Mouse (Mus musculus): ENCODE results near the gene Mob3a. TPM values are rescaled to one million over a fixed set of nuclear protein-coding genes. Genes with fewer than 3 reads are reported as not detected.

The Mob3a gene
- polyA plus RNA-seq, 1 experiment from 2014 or later: 27.4 TPM

DNA sequence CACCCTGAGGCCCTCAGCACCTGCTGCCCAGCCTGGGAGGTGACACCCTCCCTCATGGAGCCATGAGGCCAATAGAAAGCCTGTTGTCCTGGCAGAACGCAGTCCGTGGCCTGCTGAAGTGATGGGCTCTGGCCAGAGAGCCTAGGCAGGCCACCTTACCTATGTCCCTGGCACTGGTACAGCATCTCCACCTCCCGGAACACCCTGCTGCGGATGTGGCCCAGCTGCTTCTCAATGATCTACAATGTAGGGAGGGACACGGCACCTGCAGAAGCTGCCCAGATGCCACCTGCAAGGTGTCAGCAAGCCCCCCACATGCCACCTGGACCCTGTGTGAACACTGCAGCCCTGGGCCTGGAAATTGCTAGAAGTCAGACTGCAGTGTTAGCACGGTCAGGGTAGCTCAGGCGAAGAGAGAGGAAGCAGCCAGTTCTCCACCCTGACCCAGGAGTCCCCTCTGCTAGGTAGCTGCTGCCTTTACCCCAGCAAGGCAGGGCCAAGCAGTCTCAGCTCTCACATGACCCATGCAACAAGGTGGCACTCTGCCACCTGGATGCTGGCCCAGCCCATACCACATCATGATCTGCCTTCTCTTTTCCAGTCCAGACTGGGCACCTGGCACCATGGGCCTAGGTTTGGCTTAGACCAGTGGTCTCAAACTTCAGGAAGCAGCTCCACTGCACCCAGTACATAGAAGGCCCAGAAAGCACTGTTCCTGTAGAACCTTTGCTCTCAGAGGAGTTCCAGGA is 31.9 kb downstream of the Mob3a start:
- H3K9ac ChIP-seq (ENCODE audit: low read depth, low read length): no peak overlapping the region
- H3K36me3 ChIP-seq (ENCODE audit: control insufficient read depth, insufficient read depth): peaks cover 56% of the 10 kb centered on the region
- no peak overlapping the region for H3K27ac ChIP-seq (ENCODE audit: low read length)
- 88% methylated on average over 7 of the region's 7 CpGs for WGBS (ENCODE audit: insufficient replicate concordance)
- H3K4me2 ChIP-seq (ENCODE audit: low read depth, low read length): no peak overlapping the region
- no peak for ATAC-seq (ENCODE audit: low read depth)
- H3K9me3 ChIP-seq (replicated peaks; ENCODE audit: control insufficient read depth, low read length): no peaks in the 10 kb centered on the region
- peaks cover 46% of the 10 kb centered on the region for H3K4me1 ChIP-seq (ENCODE audit: control insufficient read depth, low read depth, low read length)
- H3K4me3 ChIP-seq (ENCODE audit: low read depth, low read length): no peak overlapping the region
- no peaks in the 10 kb centered on the region for H3K27me3 ChIP-seq (ENCODE audit: control insufficient read depth, insufficient read depth, low read depth, low read length)

DNA sequence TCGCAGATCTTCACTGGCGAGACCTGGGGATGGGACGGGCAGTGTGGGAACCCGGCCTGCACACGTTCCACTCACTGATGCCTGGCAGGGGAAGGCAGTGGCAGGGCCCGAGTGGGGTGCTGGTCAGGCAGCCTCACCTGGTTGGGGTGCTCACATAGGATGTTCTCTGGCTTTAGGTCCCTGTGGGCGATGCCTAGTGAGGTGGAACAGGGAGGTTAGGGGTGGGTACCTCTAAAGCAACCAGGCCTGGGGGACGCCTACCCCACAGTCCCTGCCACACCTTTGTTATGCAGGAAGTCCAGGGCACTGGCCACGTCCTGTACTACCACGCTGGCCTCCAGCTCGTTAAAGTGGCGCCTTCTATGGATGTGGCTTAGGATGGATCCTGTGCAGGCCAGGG is 32.8 kb downstream of the Mob3a start:
- H3K27ac ChIP-seq (ENCODE audit: low read length): no peak overlapping the region
- peaks cover 46% of the 10 kb centered on the region for H3K4me1 ChIP-seq (ENCODE audit: control insufficient read depth, low read depth, low read length)
- H3K4me2 ChIP-seq (ENCODE audit: low read depth, low read length): no peak overlapping the region
- H3K9ac ChIP-seq (ENCODE audit: low read depth, low read length): no peak overlapping the region
- H3K36me3 ChIP-seq (ENCODE audit: control insufficient read depth, insufficient read depth): peaks cover 56% of the 10 kb centered on the region
- no peaks in the 10 kb centered on the region for H3K27me3 ChIP-seq (ENCODE audit: control insufficient read depth, insufficient read depth, low read depth, low read length)
- H3K9me3 ChIP-seq (replicated peaks; ENCODE audit: control insufficient read depth, low read length): no peaks in the 10 kb centered on the region
- WGBS (ENCODE audit: insufficient replicate concordance): 85% methylated on average over 12 of the region's 12 CpGs
- no peak for ATAC-seq (ENCODE audit: low read depth)
- H3K4me3 ChIP-seq (ENCODE audit: low read depth, low read length): no peak overlapping the region

DNA sequence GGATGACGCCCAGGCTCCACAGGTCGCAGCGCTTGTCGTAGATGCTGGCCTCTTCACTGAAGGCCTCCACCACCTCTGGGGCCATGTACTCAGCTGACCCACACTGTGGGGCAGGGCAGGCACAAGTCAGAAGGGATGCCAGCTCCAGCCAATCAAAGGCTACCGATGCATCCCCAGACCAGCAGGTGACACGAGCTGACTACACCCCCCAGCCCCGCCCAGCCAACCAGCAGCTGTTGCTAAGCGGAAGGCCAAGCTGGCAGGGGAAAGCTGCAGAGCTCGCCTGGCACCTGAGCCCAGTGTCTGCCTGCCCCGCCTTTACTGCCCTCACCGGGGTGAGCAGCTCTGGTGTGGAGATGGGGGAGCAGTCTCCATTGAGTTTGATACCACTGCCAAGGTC is 33.2 kb downstream of the Mob3a start:
- H3K36me3 ChIP-seq (ENCODE audit: control insufficient read depth, insufficient read depth): peaks cover 56% of the 10 kb centered on the region
- no peaks in the 10 kb centered on the region for H3K9me3 ChIP-seq (replicated peaks; ENCODE audit: control insufficient read depth, low read length)
- no peaks in the 10 kb centered on the region for H3K27me3 ChIP-seq (ENCODE audit: control insufficient read depth, insufficient read depth, low read depth, low read length)
- no peak overlapping the region for H3K27ac ChIP-seq (ENCODE audit: low read length)
- H3K4me2 ChIP-seq (ENCODE audit: low read depth, low read length): no peak overlapping the region
- H3K4me1 ChIP-seq (ENCODE audit: control insufficient read depth, low read depth, low read length): peaks cover 46% of the 10 kb centered on the region
- H3K4me3 ChIP-seq (ENCODE audit: low read depth, low read length): no peak overlapping the region
- WGBS (ENCODE audit: insufficient replicate concordance): 77% methylated on average over 11 of the region's 11 CpGs
- no peak overlapping the region for H3K9ac ChIP-seq (ENCODE audit: low read depth, low read length)
- ATAC-seq (ENCODE audit: low read depth): no peak

DNA sequence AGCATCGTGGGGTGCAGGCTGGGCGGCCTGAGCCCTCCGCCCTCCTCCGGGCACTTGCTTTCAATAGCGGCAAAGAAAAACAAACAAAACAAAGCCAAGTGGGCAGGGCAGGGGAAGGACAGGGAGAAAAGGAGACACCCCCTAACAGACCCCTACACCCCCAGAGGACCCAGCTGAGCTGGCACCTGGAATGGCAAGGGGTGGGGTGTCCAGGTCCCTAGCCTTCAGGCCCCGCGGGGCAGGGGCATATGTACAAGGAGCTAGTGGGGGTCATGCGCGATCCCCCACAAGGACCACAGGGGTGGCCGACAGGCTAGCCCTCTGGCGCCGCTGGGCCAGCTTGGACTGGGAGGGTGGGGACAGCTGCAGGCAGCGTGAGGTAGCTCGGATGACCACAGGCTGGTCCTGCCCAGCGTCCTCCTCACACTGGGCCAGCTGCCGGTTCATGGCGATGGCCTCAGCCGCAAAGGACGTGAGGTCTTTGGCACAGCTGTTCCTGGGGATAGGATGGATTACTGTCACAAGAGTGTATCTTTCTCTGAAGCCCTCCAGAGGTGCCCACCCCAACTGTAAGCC is 34.9 kb downstream of the Mob3a start:
- no peak for ATAC-seq (ENCODE audit: low read depth)
- 87% methylated on average over 19 of the region's 19 CpGs for WGBS (ENCODE audit: insufficient replicate concordance)
- Histone ChIP-seq H3K9ac (ENCODE audit: low read depth, low read length) (no peak overlapping the region), H3K4me1 (ENCODE audit: control insufficient read depth, low read depth, low read length) (peaks cover 38% of the 10 kb centered on the region), H3K36me3 (ENCODE audit: control insufficient read depth, insufficient read depth) (peaks cover 56% of the 10 kb centered on the region), H3K9me3 (replicated peaks; ENCODE audit: control insufficient read depth, low read length) (no peaks in the 10 kb centered on the region), H3K27me3 (ENCODE audit: control insufficient read depth, insufficient read depth, low read depth, low read length) (no peaks in the 10 kb centered on the region), H3K27ac (ENCODE audit: low read length) (no peak overlapping the region), H3K4me2 (ENCODE audit: low read depth, low read length) (no peak overlapping the region), H3K4me3 (ENCODE audit: low read depth, low read length) (no peak overlapping the region)

DNA sequence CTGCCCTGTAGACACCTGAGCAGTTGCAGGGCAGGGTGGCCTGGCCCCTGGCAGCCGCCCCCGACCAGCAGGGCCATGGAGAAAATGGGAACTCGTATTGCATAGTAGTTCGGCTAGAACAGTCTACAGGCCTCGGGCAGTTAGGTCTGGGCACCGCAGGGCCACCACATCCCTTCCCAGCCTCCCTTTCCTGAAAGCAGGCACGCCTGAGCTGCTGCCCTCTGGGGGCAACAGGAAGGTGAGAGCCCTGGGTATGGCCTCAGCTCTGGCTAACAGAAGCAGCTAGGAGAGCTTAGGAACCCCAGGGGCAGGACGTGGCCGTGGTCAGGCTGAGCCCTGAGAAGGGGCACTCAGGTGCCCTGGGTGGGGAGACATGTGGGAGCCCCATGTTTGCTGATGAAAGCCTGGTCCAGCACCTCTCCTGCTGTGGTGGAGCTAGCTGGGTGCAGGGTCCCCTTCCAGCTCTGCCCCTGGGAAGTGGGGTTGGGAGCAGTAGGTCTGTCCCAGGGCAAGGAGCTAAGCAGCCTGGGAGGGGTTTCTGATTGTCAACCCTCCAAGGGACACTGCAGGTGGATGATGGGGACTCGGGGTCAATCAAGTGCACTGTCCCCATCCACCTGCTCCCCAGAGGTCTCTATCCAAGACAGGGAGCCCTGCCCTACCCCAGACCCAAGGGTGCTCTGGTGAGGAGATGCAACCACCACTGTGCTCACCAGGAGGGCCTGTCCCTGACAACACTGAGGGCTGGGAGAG is 35.6 kb downstream of the Mob3a start:
- no peak overlapping the region for H3K4me2 ChIP-seq (ENCODE audit: low read depth, low read length)
- ATAC-seq (ENCODE audit: low read depth): no peak
- H3K27ac ChIP-seq (ENCODE audit: low read length): peak overlapping the region; percentile 15; the same call in 1 of the 2 replicates
- WGBS (ENCODE audit: insufficient replicate concordance): 63% methylated on average over 10 of the region's 10 CpGs
- H3K27me3 ChIP-seq (ENCODE audit: control insufficient read depth, insufficient read depth, low read depth, low read length): no peaks in the 10 kb centered on the region
- H3K9ac ChIP-seq (ENCODE audit: low read depth, low read length): no peak overlapping the region; the same call in 1 of the 2 replicates
- H3K9me3 ChIP-seq (replicated peaks; ENCODE audit: control insufficient read depth, low read length): no peaks in the 10 kb centered on the region
- no peak overlapping the region for H3K4me3 ChIP-seq (ENCODE audit: low read depth, low read length)
- H3K4me1 ChIP-seq (ENCODE audit: control insufficient read depth, low read depth, low read length): peaks cover 38% of the 10 kb centered on the region
- peaks cover 48% of the 10 kb centered on the region for H3K36me3 ChIP-seq (ENCODE audit: control insufficient read depth, insufficient read depth)

DNA sequence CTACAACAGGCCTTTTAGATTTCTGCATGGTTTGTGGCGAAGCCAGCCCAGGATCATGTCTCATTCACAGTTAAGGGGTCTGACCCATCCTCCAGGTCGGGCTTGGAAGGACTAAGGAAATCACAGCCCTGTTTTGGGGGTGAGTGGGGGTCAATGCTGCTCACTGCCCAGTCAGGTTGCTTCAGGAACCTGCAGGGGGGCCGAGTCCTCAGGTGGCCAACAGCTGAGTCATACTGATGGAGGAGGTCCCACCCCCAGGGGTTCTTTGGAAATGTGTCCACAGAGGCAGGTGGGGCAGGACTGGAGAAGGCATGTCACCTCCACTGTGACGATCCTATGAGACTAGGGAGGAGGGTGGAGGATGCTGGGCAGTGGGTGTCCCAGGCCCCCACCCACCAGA is 36.3 kb downstream of the Mob3a start:
- no peak for ATAC-seq (ENCODE audit: low read depth)
- H3K4me2 ChIP-seq (ENCODE audit: low read depth, low read length): peak overlapping the region; percentile 54

DNA sequence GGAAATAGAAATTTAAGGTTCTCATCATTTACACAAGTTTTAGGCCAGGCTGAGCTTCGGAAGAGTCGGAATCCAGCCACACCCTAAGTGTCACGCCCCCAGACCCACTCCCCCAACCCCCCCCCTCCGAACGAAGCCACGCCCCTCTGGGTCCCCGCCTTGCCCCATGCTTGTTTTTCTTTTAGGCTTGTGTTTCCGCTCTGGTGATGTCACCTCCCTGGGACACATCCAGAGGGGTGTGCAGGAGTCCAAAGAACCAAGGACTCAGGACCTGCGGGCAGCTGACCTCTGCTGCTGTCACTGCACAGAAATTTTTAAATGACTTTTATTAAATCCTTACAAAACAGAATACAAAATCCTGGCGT is 36.8 kb downstream of the Mob3a start:
- H3K4me1 ChIP-seq (ENCODE audit: control insufficient read depth, low read depth, low read length): peaks cover 38% of the 10 kb centered on the region

More for the DNA sequence above, 36.3 kb downstream of the Mob3a start:
- H3K4me1 ChIP-seq (ENCODE audit: control insufficient read depth, low read depth, low read length): peaks cover 38% of the 10 kb centered on the region
- 41% methylated on average over 4 of the region's 4 CpGs for WGBS (ENCODE audit: insufficient replicate concordance)
- H3K36me3 ChIP-seq (ENCODE audit: control insufficient read depth, insufficient read depth): peaks cover 41% of the 10 kb centered on the region
- H3K9me3 ChIP-seq (replicated peaks; ENCODE audit: control insufficient read depth, low read length): no peaks in the 10 kb centered on the region
- no peak overlapping the region for H3K4me3 ChIP-seq (ENCODE audit: low read depth, low read length)
- H3K27me3 ChIP-seq (ENCODE audit: control insufficient read depth, insufficient read depth, low read depth, low read length): no peaks in the 10 kb centered on the region
- peak overlapping the region; percentile 30; the same call in 1 of the 2 replicates for H3K9ac ChIP-seq (ENCODE audit: low read depth, low read length)
- H3K27ac ChIP-seq (ENCODE audit: low read length): peak overlapping the region; percentile 46; the same call in 1 of the 2 replicates

DNA sequence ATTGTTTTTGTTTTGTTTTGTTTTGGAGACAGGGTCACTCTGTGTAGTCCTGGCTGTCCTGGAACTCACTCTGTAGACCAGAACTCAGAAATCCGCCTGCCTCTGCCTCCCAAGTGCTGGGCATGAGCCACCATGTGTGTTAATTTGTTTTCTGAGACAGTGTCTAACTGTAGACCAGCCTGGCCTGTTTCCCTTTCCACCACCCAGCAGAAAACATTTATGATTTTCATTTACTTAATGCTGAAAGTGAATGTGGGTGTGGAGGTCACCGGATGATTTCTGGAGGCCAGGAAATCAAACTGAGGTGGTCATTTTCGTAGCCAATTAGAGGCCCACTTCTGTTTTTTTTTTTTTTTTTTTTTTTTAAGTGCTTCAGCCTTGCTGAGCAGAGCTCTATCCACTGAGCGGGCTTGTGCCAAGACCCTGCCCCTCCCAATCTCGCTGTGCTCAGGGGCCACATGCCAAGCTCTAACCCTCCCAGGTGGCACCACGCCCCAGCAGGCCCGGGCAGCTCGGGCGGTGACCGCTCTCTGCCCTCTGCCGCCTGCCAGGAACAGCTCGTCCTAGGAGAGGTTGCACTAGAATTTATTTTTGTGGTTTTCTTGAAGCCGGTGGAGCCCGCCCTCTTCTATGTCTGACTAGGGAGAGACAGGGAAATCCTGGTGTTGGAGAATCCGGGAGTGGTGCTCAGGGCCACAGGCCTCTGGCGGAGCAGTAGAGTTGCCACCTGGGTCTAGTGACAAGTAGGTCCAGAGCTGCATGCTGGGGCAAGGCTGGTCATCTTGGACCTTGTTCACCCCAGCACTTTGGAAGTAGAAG is 37.4 kb downstream of the Mob3a start:
- H3K36me3 ChIP-seq (ENCODE audit: control insufficient read depth, insufficient read depth): peaks cover 32% of the 10 kb centered on the region
- peak overlapping the region; percentile 54 for H3K4me2 ChIP-seq (ENCODE audit: low read depth, low read length)
- peak overlapping the region; percentile 43 for H3K9ac ChIP-seq (ENCODE audit: low read depth, low read length)
- H3K4me3 ChIP-seq (ENCODE audit: low read depth, low read length): peak overlapping the region; percentile 14; the same call in 1 of the 2 replicates
- ATAC-seq (ENCODE audit: low read depth): peak; percentile 61
- no peaks in the 10 kb centered on the region for H3K9me3 ChIP-seq (replicated peaks; ENCODE audit: control insufficient read depth, low read length)
- peak overlapping the region; percentile 73 for H3K27ac ChIP-seq (ENCODE audit: low read length)
- H3K27me3 ChIP-seq (ENCODE audit: control insufficient read depth, insufficient read depth, low read depth, low read length): no peaks in the 10 kb centered on the region
- H3K4me1 ChIP-seq (ENCODE audit: control insufficient read depth, low read depth, low read length): peaks cover 38% of the 10 kb centered on the region
- WGBS (ENCODE audit: insufficient replicate concordance): 14% methylated on average over 16 of the region's 16 CpGs

More for the DNA sequence above, 36.8 kb downstream of the Mob3a start:
- H3K9me3 ChIP-seq (replicated peaks; ENCODE audit: control insufficient read depth, low read length): no peaks in the 10 kb centered on the region
- H3K27ac ChIP-seq (ENCODE audit: low read length): peak overlapping the region; percentile 73
- peak; percentile 53 for ATAC-seq (ENCODE audit: low read depth)
- peaks cover 36% of the 10 kb centered on the region for H3K36me3 ChIP-seq (ENCODE audit: control insufficient read depth, insufficient read depth)
- H3K4me3 ChIP-seq (ENCODE audit: low read depth, low read length): peak overlapping the region; percentile 14; the same call in 1 of the 2 replicates
- H3K4me2 ChIP-seq (ENCODE audit: low read depth, low read length): peak overlapping the region; percentile 54
- 12% methylated on average over 9 of the region's 10 CpGs for WGBS (ENCODE audit: insufficient replicate concordance)
- no peaks in the 10 kb centered on the region for H3K27me3 ChIP-seq (ENCODE audit: control insufficient read depth, insufficient read depth, low read depth, low read length)
- H3K9ac ChIP-seq (ENCODE audit: low read depth, low read length): peak overlapping the region; percentile 43

All from liver, embryonic 16.5 days (tissue).